Mouse (Mus musculus) brain, embryonic 14.5 days (tissue): ENCODE measurements at regions not wholly inside any gene's neighbourhood (a gene's known extent, or its start where the extent isn't known, plus 50 kb on each side); places are given as distances from the start of the nearest gene placed in this dataset.

Experiments
- CTCF ChIP-seq: fragments of 200-500 bp; IDR thresholded peaks from 2 replicates; pipeline ENCODE4 v1.5.1; 2012; ENCODE audit warnings: inconsistent platforms, mild to moderate bottlenecking, moderate library complexity, borderline replicate concordance; ENCODE audit not compliant: insufficient read depth, insufficient read length; ENCODE audit errors: extremely low read depth
- POLR2A ChIP-seq: fragments of 200-500 bp; IDR thresholded peaks from 2 replicates; pipeline ENCODE4 v1.6.1; 2012; ENCODE audit warnings: mild to moderate bottlenecking, inconsistent platforms, borderline replicate concordance; ENCODE audit not compliant: poor library complexity, insufficient read depth, insufficient read length, severe bottlenecking; ENCODE audit errors: extremely low read depth

GRCm38 (mm10) chr7:36919413-36919812 lies 221.5 kb downstream of the Tshz3 start:
- TF ChIP-seq POLR2A (no peak), CTCF (peak; percentile 11; the same call in 1 of the 2 replicates)
